Mouse (Mus musculus) thymus, adult 2 months (tissue): ENCODE data around the gene Rcan2. TPM values are rescaled to one million over a fixed set of nuclear protein-coding genes. Genes with fewer than 3 reads are reported as not detected.

Source experiments
- DNase-seq: peaks from one replicate; pipeline ENCODE4 v3.0.0; 2021
- H3K27ac ChIP-seq: fragments of 200-500 bp; 2 replicates; pipeline ENCODE4 v1.5.1; 2012; ENCODE audit warnings: low read length, control low read depth; ENCODE audit not compliant: control insufficient read depth, insufficient read depth
- H3K27me3 ChIP-seq: fragments of 200-500 bp; 2 replicates; pipeline ENCODE4 v1.6.1; 2012; ENCODE audit warnings: mild to moderate bottlenecking, low read length, moderate library complexity, mixed read lengths; ENCODE audit not compliant: control insufficient read depth, insufficient read depth
- H3K36me3 ChIP-seq: fragments of 200-500 bp; 2 replicates; pipeline ENCODE4 v1.6.1; 2012; ENCODE audit warnings: mild to moderate bottlenecking, low read length, moderate library complexity; ENCODE audit not compliant: control insufficient read depth, insufficient read depth
- H3K4me1 ChIP-seq: fragments of 200-500 bp; replicated peaks from 2 replicates; pipeline ENCODE4 v1.6.1; 2012; ENCODE audit warnings: low read length; ENCODE audit not compliant: control insufficient read depth, insufficient read depth
- H3K4me3 ChIP-seq: fragments of 200-500 bp; 2 replicates; pipeline ENCODE4 v1.5.1; 2012; ENCODE audit warnings: mild to moderate bottlenecking, low read length, control low read depth, moderate library complexity; ENCODE audit not compliant: control insufficient read depth, insufficient read depth
- CTCF ChIP-seq: fragments of 200-500 bp; IDR thresholded peaks from 2 replicates; pipeline ENCODE4 v1.5.1; 2012; ENCODE audit warnings: mild to moderate bottlenecking, control low read depth, low read length, moderate library complexity, borderline replicate concordance; ENCODE audit not compliant: control insufficient read depth, poor library complexity, insufficient read depth; ENCODE audit errors: extremely low read depth
- POLR2A ChIP-seq: fragments of 200-500 bp; IDR thresholded peaks from 2 replicates; pipeline ENCODE4 v1.6.1; 2012; ENCODE audit warnings: mild to moderate bottlenecking, low read length, control low read depth, moderate library complexity; ENCODE audit not compliant: control insufficient read depth, poor library complexity, insufficient read depth; ENCODE audit errors: extremely low read depth
- WGBS: fragments of 180-500 bp; shearing (Covaris S2); methylation state at CpG from one replicate; pipeline ENCODE4 v1.1.7; 2018; 5-methylcytosine and 5-hydroxymethylcytosine counted together
- polyA plus RNA-seq: library from polyadenylated mRNA; depleted of rRNA; stranded (reverse); fragments of >200 nt; gene quantifications from 2 replicates; pipeline ENCODE4 v1.2.3, GENCODE M21; 2012

Gene Rcan2
- polyA plus RNA-seq, 1 experiment, result 6.4 TPM

DNA sequence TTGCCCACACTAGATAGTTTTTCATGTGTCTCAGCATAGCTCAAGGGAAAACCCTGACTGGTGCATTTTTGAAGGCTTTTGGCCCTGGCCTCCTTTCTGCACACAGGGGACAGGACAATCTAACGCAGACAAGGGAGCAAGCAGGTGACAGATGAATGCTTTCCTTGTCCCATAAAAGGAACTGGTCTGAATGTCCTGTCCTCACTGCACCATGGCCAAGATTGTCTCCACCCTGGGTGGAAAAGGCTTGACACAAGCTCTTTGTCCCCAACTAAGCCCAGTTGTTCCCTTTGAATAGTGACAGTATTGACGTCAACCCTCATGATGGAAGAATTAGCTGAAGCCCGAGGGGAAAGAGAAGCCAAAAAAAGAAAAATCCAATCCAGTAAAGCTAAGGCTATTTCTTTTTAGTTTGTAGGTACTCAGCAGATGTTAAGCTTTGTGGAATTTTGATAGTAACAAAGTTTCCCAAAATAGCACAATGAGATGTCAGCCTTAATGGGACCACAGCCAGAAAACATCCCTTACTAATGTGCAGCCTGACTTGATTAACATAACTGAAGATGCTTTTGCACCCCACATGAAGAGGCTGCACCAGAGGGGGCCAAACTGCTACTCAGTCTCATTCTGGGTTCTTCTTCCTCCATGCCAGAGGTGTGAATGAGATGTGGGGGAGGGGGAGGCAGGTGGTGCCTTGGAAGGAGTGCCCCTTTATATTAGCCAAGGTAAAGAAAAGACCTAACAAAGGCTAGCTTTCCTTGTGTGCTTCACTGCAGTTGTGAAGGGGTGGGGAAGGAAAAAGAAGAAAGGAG lies 229.8 kb downstream of the Rcan2 start:
- no peak for DNase-seq
- Histone ChIP-seq H3K4me3 (no peak overlapping the region), H3K36me3 (no peaks in the 10 kb centered on the region), H3K4me1 (no peaks in the 10 kb centered on the region), H3K27me3 (no peaks in the 10 kb centered on the region), H3K27ac (no peak overlapping the region)
- TF ChIP-seq CTCF (no peak), POLR2A (no peak)
- 86% methylated on average over 3 of the region's 3 CpGs for WGBS

DNA sequence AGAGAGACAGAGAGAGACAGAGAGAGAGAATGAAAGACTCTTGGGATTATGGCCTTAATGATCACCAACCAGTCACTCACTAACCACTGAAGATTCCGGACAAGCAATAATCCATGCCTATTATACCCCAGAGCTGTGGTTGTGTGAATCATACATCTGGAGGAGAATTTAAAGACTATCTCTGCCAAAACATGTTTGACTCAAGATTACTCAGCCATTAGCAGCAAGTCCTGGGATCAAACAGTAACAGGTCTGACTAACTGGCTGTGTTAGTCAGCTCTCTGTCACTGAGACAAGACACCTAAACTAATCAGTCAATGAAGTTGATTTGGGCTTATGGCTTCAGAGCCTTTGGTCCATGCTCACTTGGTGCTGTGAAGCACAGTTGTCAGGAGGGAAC lies 233.9 kb downstream of the Rcan2 start:
- no peaks in the 10 kb centered on the region for H3K27me3 ChIP-seq
- DNase-seq, result no peak
- no peak overlapping the region for H3K4me3 ChIP-seq
- 100% methylated on average over 1 of the region's 1 CpGs for WGBS
- no peaks in the 10 kb centered on the region for H3K36me3 ChIP-seq
- TF ChIP-seq POLR2A, result no peak
- TF ChIP-seq CTCF, result no peak
- H3K4me1 ChIP-seq, result no peaks in the 10 kb centered on the region
- no peak overlapping the region for H3K27ac ChIP-seq

DNA sequence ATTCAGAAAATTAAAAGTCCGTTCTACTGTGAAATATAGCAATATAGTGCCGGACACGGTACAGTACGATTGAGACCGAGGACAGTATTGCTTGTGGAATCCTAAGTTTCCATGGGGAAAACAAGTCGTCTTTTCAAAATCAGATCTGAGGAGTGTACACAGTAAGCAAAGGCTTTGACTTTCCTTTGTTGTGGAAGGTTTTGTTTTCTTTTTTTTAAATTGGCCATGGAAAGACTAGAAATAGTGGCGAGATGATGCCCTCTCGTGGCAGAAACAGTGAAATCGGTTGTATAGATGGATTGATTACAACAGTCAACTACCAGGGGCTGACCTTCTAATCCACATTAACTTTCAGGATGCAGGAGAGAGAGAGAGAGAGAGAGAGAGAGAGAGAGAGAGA lies 237.5 kb downstream of the Rcan2 start:
- no peak overlapping the region for H3K4me3 ChIP-seq
- H3K27me3 ChIP-seq, result no peaks in the 10 kb centered on the region
- DNase-seq, result no peak
- 67% methylated on average over 9 of the region's 9 CpGs for WGBS
- TF ChIP-seq CTCF, result no peak
- TF ChIP-seq POLR2A, result no peak
- H3K36me3 ChIP-seq, result no peaks in the 10 kb centered on the region
- H3K27ac ChIP-seq, result no peak overlapping the region
- H3K4me1 ChIP-seq, result no peaks in the 10 kb centered on the region

DNA sequence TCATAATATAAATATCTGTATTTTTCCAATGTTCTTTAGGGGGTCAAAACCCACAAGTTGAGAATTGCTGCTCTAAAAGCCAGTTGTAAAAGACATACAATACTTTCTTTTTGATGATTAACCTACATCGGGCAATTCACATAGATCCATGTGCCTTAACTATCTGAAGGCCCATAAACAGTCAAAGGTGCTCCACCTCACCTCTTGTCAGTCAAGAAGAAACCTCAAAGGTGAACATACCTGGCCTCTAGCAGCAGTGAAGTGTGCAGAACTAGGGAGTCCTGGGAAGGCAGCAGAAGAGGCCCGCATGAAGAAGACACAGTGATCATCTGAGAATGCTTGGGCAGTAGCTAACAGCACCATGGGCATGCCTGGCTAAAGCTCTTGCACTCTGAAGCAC lies 239.3 kb downstream of the Rcan2 start:
- DNase-seq, result no peak
- H3K27me3 ChIP-seq, result no peaks in the 10 kb centered on the region
- no peaks in the 10 kb centered on the region for H3K36me3 ChIP-seq
- no peak overlapping the region for H3K27ac ChIP-seq
- H3K4me1 ChIP-seq, result no peaks in the 10 kb centered on the region
- H3K4me3 ChIP-seq, result no peak overlapping the region
- WGBS, result 97% methylated on average over 2 of the region's 2 CpGs
- TF ChIP-seq CTCF, result no peak
- no peak for TF ChIP-seq POLR2A

DNA sequence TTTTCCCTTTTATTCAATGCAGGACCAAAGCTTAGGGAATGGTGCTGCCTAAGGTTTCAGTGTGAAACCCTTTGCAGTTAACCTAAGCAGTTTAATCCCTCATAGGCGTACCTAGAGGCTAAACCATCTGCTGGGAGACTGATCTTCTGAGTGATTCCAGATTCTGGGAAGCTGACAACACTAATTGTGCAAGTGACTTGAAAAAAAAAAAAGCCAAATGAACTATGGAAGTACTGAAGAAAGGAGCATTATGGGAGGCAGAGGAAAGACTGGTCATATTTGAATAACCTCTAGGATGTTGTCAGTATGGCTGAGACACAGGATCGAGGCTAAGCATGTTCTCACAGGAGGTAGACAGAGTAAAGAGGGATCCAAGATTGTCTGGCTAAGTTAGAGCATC lies 241.2 kb downstream of the Rcan2 start:
- Histone ChIP-seq H3K27me3 (no peaks in the 10 kb centered on the region; the same call in 1 of the 2 replicates), H3K4me3 (no peak overlapping the region), H3K36me3 (no peaks in the 10 kb centered on the region), H3K27ac (no peak overlapping the region), H3K4me1 (no peaks in the 10 kb centered on the region)
- no peak for DNase-seq
- WGBS, result 93% methylated on average over 2 of the region's 2 CpGs
- TF ChIP-seq CTCF, result no peak
- no peak for TF ChIP-seq POLR2A

DNA sequence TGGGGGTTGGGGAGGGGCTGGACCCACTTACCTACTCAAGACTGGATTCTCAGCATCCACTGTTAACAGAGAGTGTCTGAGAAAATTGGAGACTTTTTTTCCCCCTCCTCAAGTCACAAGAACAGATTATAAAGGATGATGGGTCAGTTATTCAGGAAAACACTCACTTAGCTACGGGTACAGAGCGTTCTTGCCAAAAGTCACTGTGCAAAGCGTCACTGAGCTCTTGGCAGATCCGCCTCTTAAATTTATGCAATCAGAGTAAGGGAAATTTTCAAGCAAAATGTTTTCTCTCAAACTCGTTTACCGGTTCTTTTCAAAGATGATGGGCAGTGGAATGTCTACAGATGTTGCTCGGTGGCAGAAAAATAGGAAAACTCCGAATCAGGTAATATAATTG lies 241.7 kb downstream of the Rcan2 start:
- Histone ChIP-seq H3K36me3 (no peaks in the 10 kb centered on the region), H3K4me1 (no peaks in the 10 kb centered on the region), H3K27me3 (no peaks in the 10 kb centered on the region; the same call in 1 of the 2 replicates), H3K4me3 (no peak overlapping the region), H3K27ac (no peak overlapping the region)
- TF ChIP-seq POLR2A (no peak), CTCF (no peak)
- WGBS, result 87% methylated on average over 8 of the region's 8 CpGs
- DNase-seq, result no peak

DNA sequence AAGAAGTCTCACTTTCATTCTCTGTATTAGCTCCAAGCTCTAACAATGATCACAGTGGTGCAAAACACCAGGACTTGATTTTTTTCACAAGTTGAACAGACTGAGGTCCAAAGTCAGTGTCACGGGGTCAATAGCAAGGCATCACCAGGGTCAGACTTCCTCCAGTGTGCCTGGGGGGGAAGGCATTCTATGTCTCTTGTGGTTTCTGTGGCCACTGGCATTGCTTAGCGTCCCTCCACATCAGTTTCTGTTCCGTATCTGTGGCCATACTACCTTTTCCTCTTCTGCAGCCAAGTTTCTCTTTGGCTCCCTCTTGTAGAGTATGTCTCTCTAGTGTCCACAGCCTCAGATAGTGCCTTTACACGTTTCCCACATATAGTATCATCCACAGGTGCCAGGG lies 252.3 kb downstream of the Rcan2 start:
- TF ChIP-seq POLR2A, result no peak
- no peak for TF ChIP-seq CTCF
- H3K36me3 ChIP-seq, result no peaks in the 10 kb centered on the region
- H3K27ac ChIP-seq, result no peak overlapping the region
- no peaks in the 10 kb centered on the region for H3K4me1 ChIP-seq
- H3K27me3 ChIP-seq, result no peaks in the 10 kb centered on the region
- WGBS, result 12% methylated on average over 4 of the region's 4 CpGs
- H3K4me3 ChIP-seq, result no peak overlapping the region
- DNase-seq, result no peak
